Mouse (Mus musculus): Measurements from ENCODE around the gene Vgf. TPM values are rescaled to one million over a fixed set of nuclear protein-coding genes. Genes with fewer than 3 reads are reported as not detected.

The Vgf gene
- polyA plus RNA-seq, 1 experiment: 0.99 TPM

DNA sequence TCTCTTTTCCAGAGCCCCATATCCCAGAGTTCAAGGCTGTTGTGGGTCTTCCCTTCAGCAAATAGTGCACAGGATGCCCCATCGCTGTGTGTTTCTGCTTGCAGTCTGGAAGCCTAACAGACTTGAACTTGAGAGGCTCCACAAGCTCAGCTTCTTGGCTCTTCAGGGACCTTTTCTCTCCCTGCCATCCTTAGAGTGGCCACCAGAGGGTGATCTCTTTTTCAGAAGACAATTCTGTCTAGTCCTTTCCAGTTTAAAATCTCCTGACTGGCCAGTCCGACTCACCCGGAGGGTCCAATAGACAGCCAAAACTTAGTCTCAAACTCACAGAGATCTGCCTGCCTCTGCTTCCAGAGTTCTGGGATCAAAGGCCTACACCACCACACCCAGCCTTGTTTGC lies 16.2 kb upstream of the Vgf start:
- no peaks in the 10 kb centered on the region; the same call in 1 of the 2 replicates for H3K27me3 ChIP-seq (ENCODE audit: control insufficient read depth, insufficient read depth, low read length)
- no peaks in the 10 kb centered on the region for H3K4me1 ChIP-seq (ENCODE audit: control insufficient read depth, insufficient read depth, insufficient read length, low read length)
- H3K27ac ChIP-seq (ENCODE audit: insufficient read depth, low read depth, low read length): no peak overlapping the region
- no peaks in the 10 kb centered on the region for H3K36me3 ChIP-seq (ENCODE audit: control insufficient read depth, insufficient read depth, low read length)
- peak; percentile 55; the same call in 1 of the 2 replicates for TF ChIP-seq CTCF (IDR thresholded peaks at IDR 0.05; ENCODE audit: extremely low read depth, insufficient read length, insufficient replicate concordance, low read depth, low read length)
- TF ChIP-seq POLR2A (IDR thresholded peaks at IDR 0.05; ENCODE audit: low read depth, low read length): no peak
- 24% methylated on average over 3 of the region's 3 CpGs for WGBS
- no peak overlapping the region for H3K4me3 ChIP-seq (ENCODE audit: low read depth, low read length)

DNA sequence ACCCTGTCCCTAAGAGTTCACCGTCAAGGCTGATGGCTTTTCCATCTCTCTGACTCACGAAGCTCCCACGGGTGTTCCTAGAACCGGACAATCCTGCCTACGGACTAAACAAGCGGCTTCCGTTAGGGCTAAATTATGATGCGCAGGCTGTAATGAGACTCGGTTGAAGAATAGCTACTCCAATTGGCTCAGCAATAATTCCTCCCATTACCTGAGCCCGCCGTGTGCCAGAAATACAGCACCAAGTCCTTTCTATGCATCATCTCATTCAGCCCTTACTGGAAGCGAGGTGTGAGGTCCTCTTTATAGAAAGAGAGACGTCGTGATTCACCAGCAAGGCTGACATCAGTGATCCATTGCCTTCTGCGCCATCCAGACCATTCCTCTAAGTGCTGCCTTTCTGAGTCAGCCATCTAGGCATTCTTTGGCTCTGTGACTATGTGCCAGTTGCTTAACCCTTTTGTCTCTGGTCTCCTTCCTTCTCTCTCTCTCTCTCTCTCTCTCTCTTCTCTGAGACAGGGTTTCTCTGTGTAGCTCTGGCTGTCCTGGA lies 13.7 kb upstream of the Vgf start:
- Histone ChIP-seq H3K36me3 (ENCODE audit: control insufficient read depth, insufficient read depth, low read length) (no peaks in the 10 kb centered on the region), H3K4me3 (ENCODE audit: low read depth, low read length) (no peak overlapping the region), H3K27ac (ENCODE audit: insufficient read depth, low read depth, low read length) (no peak overlapping the region), H3K4me1 (ENCODE audit: control insufficient read depth, insufficient read depth, insufficient read length, low read length) (peaks cover 2% of the 10 kb centered on the region; the same call in 1 of the 2 replicates), H3K27me3 (ENCODE audit: control insufficient read depth, insufficient read depth, low read length) (no peaks in the 10 kb centered on the region; the same call in 1 of the 2 replicates)
- WGBS: 68% methylated on average over 15 of the region's 15 CpGs
- TF ChIP-seq POLR2A (IDR thresholded peaks at IDR 0.05; ENCODE audit: low read depth, low read length) (no peak), CTCF (IDR thresholded peaks at IDR 0.05; ENCODE audit: extremely low read depth, insufficient read length, insufficient replicate concordance, low read depth, low read length) (no peak)

DNA sequence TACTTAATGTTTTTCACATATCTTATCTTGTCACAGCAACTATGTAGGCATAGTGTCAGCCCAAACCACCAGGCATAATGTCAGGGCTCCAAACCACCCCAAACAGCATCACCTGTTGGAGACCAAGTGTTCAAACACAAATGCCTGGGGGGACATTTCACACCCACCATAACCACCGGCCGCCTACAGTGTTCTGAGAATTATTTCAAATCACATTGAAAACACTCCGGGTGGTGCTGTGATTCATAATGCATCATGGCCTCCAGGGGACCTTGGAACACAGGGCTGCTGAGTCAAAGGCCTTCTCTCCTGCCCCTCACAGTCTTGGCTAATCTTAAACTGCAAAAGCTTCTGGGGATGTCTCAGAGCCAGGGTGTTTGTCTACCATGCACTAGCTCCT lies 10.3 kb upstream of the Vgf start:
- WGBS: 87% methylated on average over 3 of the region's 3 CpGs
- H3K36me3 ChIP-seq (ENCODE audit: control insufficient read depth, insufficient read depth, low read length): no peaks in the 10 kb centered on the region
- TF ChIP-seq CTCF (IDR thresholded peaks at IDR 0.05; ENCODE audit: extremely low read depth, insufficient read length, insufficient replicate concordance, low read depth, low read length): no peak
- TF ChIP-seq POLR2A (IDR thresholded peaks at IDR 0.05; ENCODE audit: low read depth, low read length): no peak

DNA sequence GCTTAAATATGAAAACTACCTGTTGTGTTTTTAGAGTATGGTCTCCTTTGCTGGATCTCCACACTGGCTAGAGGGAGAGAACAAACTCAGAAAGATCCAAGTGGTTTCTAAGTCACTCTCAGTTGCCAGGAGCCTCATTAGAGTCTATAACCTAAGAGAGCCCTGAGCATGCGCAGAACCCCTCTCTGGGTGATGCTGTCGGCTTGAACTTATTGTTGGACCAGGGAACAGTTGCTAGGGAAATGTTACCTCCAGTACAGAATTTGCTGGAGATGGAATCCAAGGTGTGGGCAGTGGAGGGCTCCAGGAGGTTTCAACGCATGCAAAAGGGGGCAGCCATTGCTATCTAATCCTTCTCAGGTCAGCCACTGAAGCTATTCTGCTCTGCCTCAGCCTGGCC lies 1.9 kb upstream of the Vgf start:
- 55% methylated on average over 3 of the region's 3 CpGs for WGBS
- Histone ChIP-seq H3K36me3 (ENCODE audit: control insufficient read depth, insufficient read depth, low read length) (no peaks in the 10 kb centered on the region), H3K4me3 (ENCODE audit: low read depth, low read length) (no peak overlapping the region), H3K4me1 (ENCODE audit: control insufficient read depth, insufficient read depth, insufficient read length, low read length) (no peaks in the 10 kb centered on the region), H3K27ac (ENCODE audit: insufficient read depth, low read depth, low read length) (no peak overlapping the region), H3K27me3 (ENCODE audit: control insufficient read depth, insufficient read depth, low read length) (peaks cover 35% of the 10 kb centered on the region)
- no peak for TF ChIP-seq POLR2A (IDR thresholded peaks at IDR 0.05; ENCODE audit: low read depth, low read length)
- TF ChIP-seq CTCF (IDR thresholded peaks at IDR 0.05; ENCODE audit: extremely low read depth, insufficient read length, insufficient replicate concordance, low read depth, low read length): no peak

More for the DNA sequence above, 10.3 kb upstream of the Vgf start:
- no peak overlapping the region for H3K27ac ChIP-seq (ENCODE audit: insufficient read depth, low read depth, low read length)
- H3K4me3 ChIP-seq (ENCODE audit: low read depth, low read length): no peak overlapping the region
- no peaks in the 10 kb centered on the region for H3K27me3 ChIP-seq (ENCODE audit: control insufficient read depth, insufficient read depth, low read length)
- peaks cover 2% of the 10 kb centered on the region; the same call in 1 of the 2 replicates for H3K4me1 ChIP-seq (ENCODE audit: control insufficient read depth, insufficient read depth, insufficient read length, low read length)

DNA sequence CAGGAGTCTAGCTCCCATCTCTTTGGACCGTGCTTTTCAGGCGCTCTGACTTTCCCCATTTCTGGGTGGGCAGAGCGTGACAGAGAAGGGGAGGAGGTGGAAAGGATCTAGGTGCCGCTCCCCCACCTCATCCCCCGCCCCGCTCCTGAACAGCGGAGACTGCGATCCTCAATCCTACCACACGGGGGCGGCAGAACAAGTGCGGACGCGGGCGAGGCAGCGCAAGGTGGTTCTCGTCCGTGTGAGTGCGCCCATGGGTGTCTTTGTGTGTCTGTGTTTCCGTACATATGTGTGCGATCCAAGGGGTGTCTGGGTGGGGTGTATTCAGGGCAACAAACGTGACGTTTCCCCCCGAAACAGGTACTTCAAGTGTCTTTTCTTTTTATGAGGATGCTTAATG lies 1.1 kb upstream of the Vgf start:
- Histone ChIP-seq H3K4me1 (ENCODE audit: control insufficient read depth, insufficient read depth, insufficient read length, low read length) (peaks cover 6% of the 10 kb centered on the region), H3K36me3 (ENCODE audit: control insufficient read depth, insufficient read depth, low read length) (no peaks in the 10 kb centered on the region), H3K27me3 (ENCODE audit: control insufficient read depth, insufficient read depth, low read length) (peaks cover 39% of the 10 kb centered on the region), H3K27ac (ENCODE audit: insufficient read depth, low read depth, low read length) (no peak overlapping the region), H3K4me3 (ENCODE audit: low read depth, low read length) (no peak overlapping the region)
- TF ChIP-seq CTCF (IDR thresholded peaks at IDR 0.05; ENCODE audit: extremely low read depth, insufficient read length, insufficient replicate concordance, low read depth, low read length) (peak; percentile 82), POLR2A (IDR thresholded peaks at IDR 0.05; ENCODE audit: low read depth, low read length) (peak; percentile 21; the same call in 1 of the 2 replicates)
- WGBS: under 1% methylated on average over 23 of the region's 23 CpGs

DNA sequence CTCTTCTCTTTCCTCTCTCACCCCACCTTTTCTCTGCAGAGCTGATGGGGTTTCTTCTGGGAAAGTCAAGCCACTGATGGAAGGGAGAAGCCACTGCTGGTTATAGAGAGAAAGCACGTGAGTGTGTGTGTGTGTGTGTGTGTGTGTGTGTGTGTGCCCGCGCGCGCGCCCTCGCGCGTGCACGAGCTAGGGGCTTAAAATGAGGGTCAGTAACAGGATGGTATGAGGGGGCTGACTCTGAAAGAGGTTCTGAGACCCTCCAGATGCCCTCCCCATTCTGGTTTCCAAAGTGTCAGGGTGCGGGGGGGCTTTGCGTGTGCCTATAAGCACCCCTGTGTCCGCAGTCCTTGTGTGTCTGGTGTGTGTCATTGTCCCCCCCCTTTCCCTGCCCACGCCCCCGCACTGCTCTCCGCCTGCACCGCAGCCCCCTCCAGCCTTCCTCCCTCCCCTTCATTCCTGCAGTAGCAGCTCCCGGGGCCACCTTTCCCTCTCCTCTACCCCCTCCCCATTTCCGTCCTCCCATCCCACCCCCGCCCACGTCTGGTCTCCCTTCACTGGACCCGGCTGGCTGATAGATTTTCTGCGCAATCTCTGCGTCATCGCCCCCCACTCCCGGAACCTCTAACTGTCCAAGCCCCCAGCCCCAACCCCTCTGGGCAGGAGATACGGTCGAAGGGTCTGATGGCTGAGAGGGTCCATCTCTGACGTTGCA lies 2.5 kb downstream of the Vgf start:
- 10% methylated on average over 29 of the region's 29 CpGs for WGBS
- Histone ChIP-seq H3K4me1 (ENCODE audit: control insufficient read depth, insufficient read depth, insufficient read length, low read length) (peaks cover 29% of the 10 kb centered on the region), H3K36me3 (ENCODE audit: control insufficient read depth, insufficient read depth, low read length) (no peaks in the 10 kb centered on the region), H3K27ac (ENCODE audit: insufficient read depth, low read depth, low read length) (no peak overlapping the region), H3K4me3 (ENCODE audit: low read depth, low read length) (no peak overlapping the region), H3K27me3 (ENCODE audit: control insufficient read depth, insufficient read depth, low read length) (peaks cover 58% of the 10 kb centered on the region)
- no peak for TF ChIP-seq CTCF (IDR thresholded peaks at IDR 0.05; ENCODE audit: extremely low read depth, insufficient read length, insufficient replicate concordance, low read depth, low read length)
- no peak for TF ChIP-seq POLR2A (IDR thresholded peaks at IDR 0.05; ENCODE audit: low read depth, low read length)

DNA sequence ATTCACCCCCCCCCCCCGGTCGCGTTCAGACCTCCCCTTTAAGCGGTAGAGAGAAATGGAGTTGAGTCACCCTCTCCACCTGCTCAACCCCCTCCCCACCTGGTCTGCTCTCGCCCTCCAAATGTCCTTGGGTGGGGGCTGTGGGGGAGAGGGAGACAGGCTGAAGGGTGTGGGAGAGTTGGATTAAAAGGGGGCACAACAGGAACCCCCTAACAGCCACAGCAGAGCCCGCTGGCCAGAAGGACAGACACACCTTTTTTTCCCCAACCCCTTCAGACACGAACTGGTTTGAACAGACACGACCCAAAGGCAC lies 3.0 kb downstream of the Vgf start:
- H3K4me3 ChIP-seq (ENCODE audit: low read depth, low read length): no peak overlapping the region
- 2% methylated on average over 8 of the region's 8 CpGs for WGBS
- H3K36me3 ChIP-seq (ENCODE audit: control insufficient read depth, insufficient read depth, low read length): no peaks in the 10 kb centered on the region
- H3K27me3 ChIP-seq (ENCODE audit: control insufficient read depth, insufficient read depth, low read length): peaks cover 58% of the 10 kb centered on the region
- peaks cover 29% of the 10 kb centered on the region for H3K4me1 ChIP-seq (ENCODE audit: control insufficient read depth, insufficient read depth, insufficient read length, low read length)
- no peak for TF ChIP-seq CTCF (IDR thresholded peaks at IDR 0.05; ENCODE audit: extremely low read depth, insufficient read length, insufficient replicate concordance, low read depth, low read length)
- no peak for TF ChIP-seq POLR2A (IDR thresholded peaks at IDR 0.05; ENCODE audit: low read depth, low read length)
- H3K27ac ChIP-seq (ENCODE audit: insufficient read depth, low read depth, low read length): no peak overlapping the region

All from small intestine, adult 2 months (tissue).